Mouse (Mus musculus): ENCODE data around the gene Uggt1. TPM values are rescaled to one million over a fixed set of nuclear protein-coding genes. Genes with fewer than 3 reads are reported as not detected.
A peak's percentile ranks its signal among the peaks of the same experiment; 100 is the strongest.

The Uggt1 gene
- total RNA-seq, 2 experiments from 2014 or later, result 26.8 to 29.5 TPM

DNA sequence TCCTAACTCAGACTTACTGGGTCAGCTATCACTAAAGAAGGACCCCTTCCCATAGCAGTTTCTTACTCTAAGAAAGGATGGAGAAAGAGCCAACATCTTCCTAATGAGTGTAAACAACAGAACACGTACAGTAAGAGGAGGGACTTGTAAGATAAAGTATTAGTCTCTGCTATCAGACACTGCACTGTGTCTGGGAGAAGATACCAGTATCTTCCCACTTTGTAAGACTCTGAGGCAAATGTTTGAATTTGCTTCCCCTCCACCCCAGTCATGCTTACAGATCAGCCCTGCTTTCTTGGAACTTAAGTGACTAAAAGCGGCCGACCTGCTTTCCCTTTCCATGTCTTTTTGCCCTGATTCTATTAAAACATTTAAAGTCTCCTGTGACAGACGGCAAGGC is 30.2 kb downstream of the Uggt1 start:
- DNase-seq (ENCODE audit: low spot score), result no peak
- intact Hi-C loops (cut with DNase I), result no loop called here

DNA sequence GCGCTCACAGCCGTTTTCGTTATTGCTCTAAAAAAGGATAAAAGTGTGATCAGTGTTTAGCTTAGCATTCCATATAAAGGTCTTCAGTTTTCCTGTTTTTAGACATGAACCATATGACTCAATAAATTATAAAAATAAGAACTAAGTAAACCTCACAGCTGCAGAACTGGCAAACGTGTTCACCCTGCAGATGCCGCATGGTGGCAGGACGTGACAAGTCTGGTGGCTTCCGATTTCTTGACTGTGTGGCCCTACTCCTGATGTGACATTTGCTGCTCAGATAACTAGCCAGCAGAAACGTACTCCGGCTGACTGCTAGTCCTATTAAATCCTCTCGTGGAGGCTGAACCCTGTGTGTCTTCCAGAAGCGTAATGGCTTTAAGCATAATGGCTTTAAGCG is 42.8 kb downstream of the Uggt1 start:
- intact Hi-C loops (cut with DNase I), result no loop called here
- no peak for DNase-seq (ENCODE audit: low spot score)

- intact Hi-C loops (cut with DNase I), result no loop called here
- DNase-seq (ENCODE audit: low spot score), result no peak
These were observed 50.0 kb downstream of the Uggt1 start for GRCm38 (mm10) chr1:36194482-36194881.

GRCm38 (mm10) chr1:36191966-36192365 is 52.6 kb downstream of the Uggt1 start:
- no peak for DNase-seq (ENCODE audit: low spot score)
- intact Hi-C loops (cut with DNase I), result no loop called here

DNA sequence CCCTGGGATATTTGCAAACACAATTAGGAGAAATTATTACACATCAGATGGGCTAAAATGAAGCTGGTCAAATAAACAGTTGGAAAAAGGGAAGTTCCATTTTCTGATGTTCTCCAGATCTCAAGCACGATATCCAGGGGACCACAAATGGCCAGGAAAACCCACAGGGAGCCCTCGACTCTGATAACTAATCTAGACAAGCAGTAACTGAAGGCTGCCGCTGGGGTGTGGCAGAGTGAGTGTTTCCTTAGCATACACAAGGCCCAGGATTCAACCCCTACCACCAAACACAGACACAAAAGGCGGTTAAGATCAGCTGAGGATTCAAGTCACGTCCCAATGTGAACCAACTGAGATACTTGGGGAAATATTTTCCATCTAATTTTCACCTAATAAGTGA is 64.5 kb downstream of the Uggt1 start:
- intact Hi-C loops (cut with DNase I), result no loop called here

DNA sequence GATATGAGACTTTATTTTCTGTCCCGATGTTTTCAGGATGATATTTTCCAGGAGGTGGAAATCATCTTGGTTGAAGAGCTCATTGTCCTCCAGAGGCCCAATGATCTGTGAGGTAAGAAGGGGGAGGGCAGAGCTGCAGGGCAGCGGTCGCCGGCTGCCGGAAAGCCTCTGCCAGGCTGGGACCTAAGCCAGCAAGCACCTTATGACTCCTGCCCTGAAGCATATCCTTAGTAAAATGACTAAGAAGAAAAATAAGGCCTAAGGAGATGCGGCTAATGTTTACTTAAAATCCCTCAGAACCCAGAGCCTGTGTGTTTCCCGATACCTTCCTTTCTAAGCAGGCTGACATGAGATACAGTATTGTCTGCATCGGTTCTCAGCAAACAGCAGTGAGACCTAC is 71.1 kb downstream of the Uggt1 start:
- DNase-seq (ENCODE audit: low spot score), result no peak
- intact Hi-C loops (cut with DNase I), result no loop called here

More for the DNA sequence above, 64.5 kb downstream of the Uggt1 start:
- no peak for DNase-seq (ENCODE audit: low spot score)

DNA sequence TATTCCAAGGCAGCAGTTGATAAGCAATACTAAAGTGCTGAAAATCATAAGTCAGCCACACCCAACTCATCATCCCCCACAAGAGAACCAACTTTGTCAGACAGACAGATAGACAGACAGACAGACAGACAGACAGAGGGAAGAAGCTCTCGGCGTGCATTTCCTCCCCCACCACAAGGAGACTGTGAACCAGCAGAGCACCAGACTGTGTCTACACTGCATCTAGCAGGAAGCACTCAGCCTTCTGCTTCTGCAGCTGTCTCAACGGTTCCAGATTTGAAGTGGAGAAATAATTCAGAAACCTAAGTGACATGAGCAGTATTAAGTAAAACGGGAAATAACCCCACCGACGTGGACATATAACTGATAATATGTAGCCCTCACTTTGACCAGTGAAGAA is 71.6 kb downstream of the Uggt1 start:
- DNase-seq (ENCODE audit: low spot score), result no peak
- intact Hi-C loops (cut with DNase I), result no loop called here

DNA sequence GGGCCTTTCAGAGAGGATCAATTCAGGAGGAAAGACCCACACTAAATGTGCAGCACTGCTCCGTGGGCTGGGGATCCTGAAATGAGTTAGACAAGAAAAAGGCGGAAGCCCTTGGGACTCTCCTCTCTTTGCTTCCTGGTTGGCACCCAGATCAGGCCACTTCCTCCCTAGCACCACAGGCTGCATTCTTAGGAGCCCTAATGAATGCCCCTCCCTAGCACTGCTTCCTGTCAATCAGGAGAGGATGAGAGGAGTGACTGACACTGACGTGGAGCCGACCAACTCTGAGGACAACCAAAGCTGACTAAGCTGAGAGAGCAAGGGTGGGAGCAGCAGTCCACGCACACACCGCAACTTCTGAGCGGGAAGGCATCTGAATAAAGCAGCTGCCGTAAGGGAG is 81.8 kb downstream of the Uggt1 start:
- peak; percentile 2 for DNase-seq (ENCODE audit: low spot score)
- intact Hi-C loops (cut with DNase I), result no loop called here

DNA sequence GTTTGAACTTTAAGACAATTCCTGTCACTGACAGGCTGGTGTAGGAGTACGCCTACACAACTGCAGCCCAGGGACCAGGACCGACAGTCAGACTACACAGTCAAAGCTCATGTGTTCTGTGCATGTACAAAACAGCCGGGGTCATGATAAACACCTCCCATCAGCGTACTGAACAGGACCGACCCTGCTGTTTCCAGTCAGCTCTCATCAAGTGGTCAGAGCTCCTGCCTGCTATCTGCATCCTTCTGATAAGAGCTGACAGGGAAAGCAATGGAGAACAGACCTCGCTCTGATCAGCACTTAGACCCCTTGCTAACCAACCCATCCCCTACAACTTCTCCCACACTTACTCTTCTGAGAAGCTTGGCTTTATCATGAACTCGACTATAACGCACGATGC is 83.3 kb downstream of the Uggt1 start:
- intact Hi-C loops (cut with DNase I), result no loop called here

GRCm38 (mm10) chr1:36160246-36160645 is 84.3 kb downstream of the Uggt1 start:
- no peak for DNase-seq (ENCODE audit: low spot score)
- intact Hi-C loops (cut with DNase I), result no loop called here

More for the DNA sequence above, 83.3 kb downstream of the Uggt1 start:
- DNase-seq (ENCODE audit: low spot score), result no peak

DNA sequence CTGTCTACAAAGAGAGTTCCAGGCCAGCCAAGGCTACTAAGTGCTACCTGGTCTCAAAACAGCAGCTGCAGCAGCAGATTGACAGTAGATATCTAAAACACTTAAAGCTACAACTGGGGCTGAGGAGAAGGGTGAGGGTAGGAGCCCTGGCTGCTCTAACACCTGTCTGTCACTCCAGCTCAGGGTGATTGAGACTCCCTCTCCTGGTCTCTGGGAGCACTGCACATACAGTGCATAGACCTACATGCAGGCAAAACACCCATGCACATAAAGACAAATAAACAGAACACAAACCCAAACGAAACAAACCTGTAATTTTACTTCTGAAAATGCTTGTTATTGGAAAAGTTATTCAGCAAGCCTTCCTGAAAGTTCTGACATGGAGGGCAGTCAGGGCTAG is 95.1 kb downstream of the Uggt1 start:
- DNase-seq (ENCODE audit: low spot score), result no peak
- intact Hi-C loops (cut with DNase I), result loop anchor here (5.0 kb wide), 2 partner anchors 103 to 128 kb away; no protein-coding TSS in a partner anchor

DNA sequence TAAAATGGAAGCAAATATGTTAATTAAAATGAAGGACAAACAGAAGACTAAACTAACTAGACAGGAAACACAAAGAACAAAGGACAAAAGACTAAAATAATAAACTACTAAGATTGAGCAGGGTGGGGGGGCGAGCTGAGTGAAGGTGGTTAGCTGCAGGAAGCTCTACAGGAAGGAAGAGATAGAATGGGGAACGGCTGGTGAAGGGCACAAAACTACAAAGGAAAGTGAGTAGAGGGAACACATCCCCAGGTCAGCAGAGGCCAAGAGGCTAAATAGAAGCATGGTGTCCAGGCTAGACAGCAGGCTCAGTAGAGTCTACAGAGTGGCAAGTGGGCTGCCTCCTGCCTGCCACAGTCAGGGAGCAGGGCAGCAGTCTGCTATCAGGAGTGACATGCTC is 95.7 kb downstream of the Uggt1 start:
- no peak for DNase-seq (ENCODE audit: low spot score)
- intact Hi-C loops (cut with DNase I), result loop anchor here (5.0 kb wide), 2 partner anchors 103 to 128 kb away; no protein-coding TSS in a partner anchor

DNA sequence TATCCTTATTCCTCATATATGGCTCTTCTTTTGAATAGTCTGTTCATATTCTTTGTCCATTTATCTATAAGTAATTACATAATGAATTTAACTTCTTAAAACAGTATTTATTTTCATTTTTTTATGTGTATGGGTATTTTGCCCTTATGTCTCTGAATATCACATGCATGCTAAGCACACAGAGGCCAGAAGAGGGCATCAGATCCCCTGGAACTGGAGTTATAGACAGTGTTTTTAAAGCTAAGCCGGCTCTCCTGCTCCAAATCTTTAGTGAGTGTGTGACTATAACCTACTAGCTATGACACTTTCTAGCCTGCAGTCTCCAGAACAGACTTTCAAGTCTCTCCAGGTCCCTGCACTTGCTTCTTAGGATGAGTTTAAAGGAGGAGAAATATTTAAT is 99.5 kb downstream of the Uggt1 start:
- intact Hi-C loops (cut with DNase I), result loop anchor here (5.0 kb wide), 2 partner anchors 107 to 132 kb away; no protein-coding TSS in a partner anchor
- no peak for DNase-seq (ENCODE audit: low spot score)

- intact Hi-C loops (cut with DNase I), result no loop called here
These were observed 104.2 kb downstream of the Uggt1 start for GRCm38 (mm10) chr1:36140311-36140710.

DNA sequence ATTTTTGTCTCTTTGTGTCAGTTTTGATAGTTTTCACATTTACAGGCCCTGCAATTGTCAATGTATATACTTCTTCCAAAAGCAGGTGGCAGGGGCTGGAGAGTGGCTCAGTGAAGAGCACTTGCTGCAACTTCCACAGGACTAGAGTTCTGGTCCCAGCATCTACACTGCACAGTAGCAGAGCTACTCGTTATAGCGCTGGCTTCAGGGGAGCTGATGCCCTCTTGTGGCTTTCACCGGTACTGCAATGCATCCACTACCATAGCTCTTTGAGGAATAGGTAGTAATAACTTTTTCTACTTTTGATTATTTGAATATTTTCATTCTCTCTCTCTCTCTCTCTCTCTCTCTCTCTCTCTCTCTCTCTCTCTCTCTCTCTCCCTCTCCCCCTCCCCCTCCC is 109.9 kb downstream of the Uggt1 start:
- intact Hi-C loops (cut with DNase I), result loop anchor here (2.0 to 10.0 kb wide), 3 partner anchors 66 to 410 kb away; partner anchors contain the start of gene Hs6st1
- DNase-seq (ENCODE audit: low spot score), result peak; percentile 13

More at GRCm38 (mm10) chr1:36140311-36140710, 104.2 kb downstream of the Uggt1 start:
- DNase-seq (ENCODE audit: low spot score), result no peak

DNA sequence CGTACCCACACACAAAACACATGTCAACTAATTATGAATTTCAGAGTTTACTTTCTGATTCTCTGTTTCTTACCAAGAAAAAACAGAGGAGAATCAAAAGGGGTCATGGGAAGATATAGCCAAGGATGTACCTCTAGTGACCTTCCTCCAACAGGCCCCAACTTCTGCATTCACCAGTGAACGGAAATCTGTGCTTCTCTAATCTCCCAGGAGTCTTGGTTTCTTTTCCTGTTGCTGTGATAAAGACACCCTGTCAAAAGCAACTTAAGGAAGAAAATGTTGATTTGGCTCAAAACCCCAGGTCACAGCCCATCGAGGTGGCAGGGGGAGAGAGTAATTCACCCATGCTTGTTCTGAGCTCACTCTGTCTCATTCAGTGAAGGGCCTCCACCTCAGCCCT is 110.9 kb downstream of the Uggt1 start:
- intact Hi-C loops (cut with DNase I), result loop anchor here (2.0 to 10.0 kb wide), 3 partner anchors 65 to 409 kb away; partner anchors contain the start of gene Hs6st1
- DNase-seq (ENCODE audit: low spot score), result no peak

DNA sequence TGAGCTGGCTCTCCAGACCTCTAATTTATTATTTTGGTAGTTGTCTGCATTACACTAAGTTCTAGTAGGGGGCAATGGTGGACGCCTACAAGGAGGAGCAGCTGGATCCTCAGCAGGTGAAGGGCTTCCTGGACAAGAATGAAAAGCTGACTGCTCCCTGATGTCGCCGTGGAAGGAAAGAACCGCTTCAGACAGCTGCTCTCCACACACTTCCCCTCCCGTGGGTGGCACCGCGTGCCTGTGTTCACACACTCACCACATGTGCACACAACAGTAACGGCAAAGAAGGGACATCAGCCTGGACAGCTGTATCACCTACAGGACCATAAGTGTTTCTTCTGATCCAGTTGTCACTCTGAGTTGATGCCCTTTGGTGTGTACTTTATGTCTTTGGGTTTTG is 111.5 kb downstream of the Uggt1 start:
- no peak for DNase-seq (ENCODE audit: low spot score)
- intact Hi-C loops (cut with DNase I), result loop anchor here (10.0 kb wide), 1 partner anchor 408 kb away; no protein-coding TSS in a partner anchor

- intact Hi-C loops (cut with DNase I), result loop anchor here (10.0 kb wide), 1 partner anchor 407 kb away; no protein-coding TSS in a partner anchor
- no peak for DNase-seq (ENCODE audit: low spot score)
These were observed 112.3 kb downstream of the Uggt1 start for GRCm38 (mm10) chr1:36132211-36132610.

- intact Hi-C loops (cut with DNase I), result loop anchor here (10.0 kb wide), 1 partner anchor 407 kb away; no protein-coding TSS in a partner anchor
- DNase-seq (ENCODE audit: low spot score), result no peak
These were observed 112.8 kb downstream of the Uggt1 start for GRCm38 (mm10) chr1:36131766-36132165.

DNA sequence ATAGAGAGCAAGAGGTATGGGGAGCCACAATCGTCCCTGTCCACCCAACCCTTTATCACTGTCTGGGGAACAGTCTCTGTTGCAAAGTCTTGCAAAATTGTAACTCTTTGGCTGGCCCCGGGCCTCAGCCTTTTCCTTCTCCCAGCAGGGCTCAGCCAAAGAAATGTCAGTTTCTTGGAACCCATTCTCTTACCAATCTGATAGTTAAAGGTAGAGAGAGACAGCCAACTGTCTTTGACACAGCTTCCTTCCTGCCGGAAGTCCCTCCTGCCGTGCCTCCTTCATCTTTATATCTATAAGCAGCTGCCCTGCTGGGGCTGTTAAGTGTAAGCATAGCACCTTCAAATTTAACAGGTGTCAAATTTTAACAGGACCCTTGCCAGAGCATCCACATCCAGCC is 113.4 kb downstream of the Uggt1 start:
- intact Hi-C loops (cut with DNase I), result loop anchor here (10.0 kb wide), 1 partner anchor 406 kb away; no protein-coding TSS in a partner anchor
- no peak for DNase-seq (ENCODE audit: low spot score)

DNA sequence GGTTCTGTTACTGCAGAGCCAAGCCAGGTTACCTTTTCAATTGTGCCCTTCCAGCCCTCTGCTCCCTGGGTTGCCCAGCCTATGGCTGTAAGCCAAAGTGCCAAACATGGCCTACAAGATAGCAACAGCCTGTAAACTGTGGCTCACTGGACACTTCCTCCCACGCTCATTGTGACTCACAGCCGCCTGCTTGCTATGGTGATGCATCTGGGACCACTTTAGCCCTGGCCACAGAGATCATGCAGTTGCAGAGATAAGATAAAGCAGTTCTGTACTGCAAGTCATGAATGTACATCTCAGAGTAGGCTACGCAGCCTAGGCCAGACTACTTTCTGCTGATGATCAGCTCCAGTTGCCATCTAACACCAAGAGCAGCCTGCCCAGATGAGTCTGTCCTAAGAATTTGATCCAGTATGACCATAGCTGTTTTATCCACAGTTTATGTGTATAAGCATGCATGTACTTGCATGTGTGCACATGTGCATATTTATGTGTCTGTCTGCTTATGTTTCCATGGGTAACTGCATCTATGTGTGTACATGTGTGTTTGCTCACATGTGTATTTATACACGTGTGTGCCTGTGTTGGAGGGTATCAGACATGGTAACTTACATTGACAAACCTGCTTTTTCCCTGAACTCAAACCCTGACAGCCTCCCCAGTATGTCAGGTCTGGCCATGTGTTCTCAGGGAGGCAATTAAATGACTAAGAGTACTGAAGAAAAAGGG is 114.0 kb downstream of the Uggt1 start:
- no peak for DNase-seq (ENCODE audit: low spot score)
- intact Hi-C loops (cut with DNase I), result loop anchor here (10.0 kb wide), 1 partner anchor 406 kb away; no protein-coding TSS in a partner anchor

Data from heart, postnatal 25 days (tissue).